Mouse (Mus musculus) forelimb bud, embryonic 11.5 days (tissue): Measurements from ENCODE around the gene Eif4e2.

Source experiments
- DNase-seq: peaks from one replicate; pipeline ENCODE4 v3.0.0-alpha.2; 2012; ENCODE audit warnings: low read depth, low spot score

The Eif4e2 gene

GRCm38 (mm10) chr1:87213735-87214704, at the start of gene Eif4e2:
TSS of gene Eif4e2 (plus strand) at chr1:87213914.
- DNase-seq, result peak; percentile 93

DNA sequence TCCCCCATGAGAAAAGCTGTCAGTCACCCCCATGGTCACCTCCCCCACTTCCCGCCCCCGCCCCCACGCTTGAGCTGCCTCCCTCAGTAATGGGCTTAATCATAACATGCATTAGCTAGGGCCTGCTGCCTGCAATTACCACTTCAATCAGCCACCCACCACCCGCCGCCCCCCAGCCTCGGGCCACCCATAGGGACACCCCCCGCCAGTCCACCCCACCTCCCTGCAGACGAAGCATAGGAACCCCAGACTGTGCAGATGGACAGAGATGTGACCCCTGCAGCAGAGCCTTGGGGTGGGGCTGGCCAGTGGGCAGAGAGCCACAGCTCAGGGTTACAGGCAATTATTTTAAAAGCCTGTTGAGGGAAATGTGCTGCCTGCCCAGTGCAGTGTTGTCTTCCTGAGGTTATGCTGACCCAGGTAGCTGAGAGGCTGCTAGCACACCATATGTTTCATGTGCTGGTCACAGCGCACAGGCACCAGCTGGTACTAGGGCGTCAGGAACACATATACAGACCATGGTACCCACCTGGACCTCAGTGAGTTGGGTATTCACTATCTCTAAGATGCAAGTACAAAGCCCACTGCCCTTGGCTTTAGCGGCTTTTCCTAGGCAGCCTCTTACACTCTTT, 49.4 kb upstream of the Eif4e2 start:
- no peak for DNase-seq

DNA sequence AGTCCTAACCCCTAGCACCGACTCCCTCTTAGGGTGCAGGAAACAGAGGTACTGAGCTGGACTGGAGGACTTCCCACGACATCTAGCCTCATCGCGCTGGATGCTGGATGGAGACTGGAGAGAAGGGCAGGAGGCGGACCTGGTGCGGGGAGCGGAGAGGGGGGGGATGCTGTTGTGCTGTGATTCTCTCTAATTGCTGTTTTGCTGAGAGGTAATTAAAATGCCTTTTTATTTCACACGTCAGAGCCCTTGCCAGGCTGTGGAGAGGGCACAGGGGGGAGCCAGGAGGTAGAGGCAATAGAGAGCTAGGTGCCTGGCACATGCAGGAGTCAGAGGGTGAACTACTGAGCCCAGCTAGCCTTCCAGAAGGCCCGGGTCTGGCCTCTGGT, 48.9 kb upstream of the Eif4e2 start:
- DNase-seq, result no peak

GRCm38 (mm10) chr1:87170458-87170857, 43.3 kb upstream of the Eif4e2 start:
- DNase-seq, result no peak

DNA sequence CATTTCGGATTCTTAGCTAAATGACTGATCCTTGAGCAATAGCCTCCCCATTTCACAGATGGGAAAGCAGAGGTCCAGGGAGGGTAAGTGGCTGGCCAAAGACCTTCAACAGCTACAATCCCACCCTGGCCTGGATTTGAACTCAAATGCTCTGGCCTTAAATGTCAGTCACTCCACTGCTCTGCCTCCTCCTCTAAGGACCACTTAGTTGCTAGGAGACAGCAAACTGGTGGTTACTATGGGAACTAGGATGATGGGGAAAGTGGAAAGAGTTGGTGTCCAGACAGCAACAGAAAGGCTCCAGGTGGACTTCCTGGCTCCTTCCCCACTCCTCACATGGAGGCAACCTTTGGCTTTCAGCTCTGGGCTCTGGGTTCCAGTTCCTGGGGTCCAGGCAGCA, 42.4 kb upstream of the Eif4e2 start:
- DNase-seq, result no peak

GRCm38 (mm10) chr1:87172316-87172715, 41.4 kb upstream of the Eif4e2 start:
- DNase-seq, result no peak

GRCm38 (mm10) chr1:87174006-87174955, 39.4 kb upstream of the Eif4e2 start:
- peak; percentile 80 for DNase-seq

GRCm38 (mm10) chr1:87175852-87176292, 37.8 kb upstream of the Eif4e2 start:
- DNase-seq, result peak; percentile 57

- no peak for DNase-seq
These were observed 32.8 kb upstream of the Eif4e2 start for GRCm38 (mm10) chr1:87180896-87181295.

DNA sequence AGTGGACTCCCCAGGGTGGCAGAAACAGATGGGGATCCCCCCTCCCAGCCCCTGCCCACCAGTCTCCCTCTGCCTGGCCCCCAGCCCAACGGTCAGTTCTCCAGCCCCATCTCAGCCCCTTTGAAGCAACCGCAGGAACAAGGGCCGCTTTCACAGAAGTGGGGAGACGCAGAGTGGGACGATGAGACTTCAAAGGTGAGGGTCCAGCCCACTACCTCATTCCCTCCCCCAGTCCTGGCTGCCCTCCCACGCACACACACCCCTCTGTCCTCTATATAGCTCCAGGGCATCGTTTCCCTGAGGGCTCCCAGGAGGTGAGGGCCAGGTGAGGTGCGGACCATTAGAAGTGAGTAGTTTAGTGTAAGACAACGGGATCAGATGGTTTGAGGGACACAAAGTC, 30.7 kb upstream of the Eif4e2 start, which contains the start of gene Prss56:
Gene Prss56, plus strand, starts transcription at position 301 of the 400 bp plus-strand sequence.
- no peak for DNase-seq

DNA sequence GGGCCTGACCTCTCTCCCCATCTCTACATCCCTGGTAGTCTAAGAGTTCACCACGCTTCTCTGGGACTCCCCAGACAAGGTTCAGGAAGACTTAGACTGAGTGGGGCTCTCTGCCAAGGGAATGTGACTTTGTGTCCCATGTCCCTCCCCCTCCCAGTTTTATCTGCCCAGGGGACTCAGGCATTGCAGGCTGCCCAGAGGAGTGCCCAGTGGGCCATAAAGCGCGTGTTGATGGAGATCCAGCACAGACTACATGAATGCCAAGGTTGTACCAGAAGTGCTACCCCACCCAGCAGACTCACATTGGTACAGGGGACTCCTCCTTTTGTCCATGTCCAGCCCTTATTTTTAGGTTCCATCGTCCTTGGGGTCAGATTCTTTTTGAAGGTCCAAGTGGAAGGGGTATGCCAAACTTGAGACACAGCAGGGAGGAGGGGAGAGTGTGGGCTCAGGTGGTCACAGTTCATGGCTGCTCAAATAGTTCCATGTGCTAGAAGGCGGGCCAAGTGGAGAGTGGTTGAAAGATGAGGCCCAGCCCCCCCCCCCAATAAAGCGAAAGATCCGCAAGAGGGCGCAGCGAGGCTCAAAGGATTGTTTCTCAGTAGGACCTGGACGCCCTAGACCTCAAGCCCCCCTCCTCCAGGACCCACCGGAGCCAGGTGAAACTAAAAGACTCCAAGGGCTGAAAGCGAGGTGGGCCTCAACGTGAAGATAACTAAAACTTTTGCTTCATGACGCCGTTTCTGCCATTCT, 29.5 kb upstream of the Eif4e2 start:
- no peak for DNase-seq

DNA sequence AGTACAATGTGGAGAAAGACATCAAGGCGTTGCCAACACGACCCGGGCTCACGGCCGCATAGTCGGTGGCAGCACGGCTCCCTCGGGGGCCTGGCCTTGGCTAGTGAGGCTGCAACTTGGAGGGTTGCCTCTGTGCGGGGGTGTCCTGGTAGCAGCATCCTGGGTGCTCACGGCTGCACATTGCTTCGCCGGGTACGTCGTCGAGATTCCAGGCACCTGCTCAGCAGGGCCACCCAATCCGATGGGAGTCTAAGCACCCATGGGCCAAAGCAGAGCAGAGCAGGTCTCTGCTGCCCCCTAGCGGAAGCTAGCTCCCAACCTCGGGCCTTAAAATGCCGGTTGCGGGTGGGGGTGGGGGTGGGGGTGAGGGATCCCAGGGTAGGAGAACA, 29.0 kb upstream of the Eif4e2 start:
- DNase-seq, result peak; percentile 53

DNA sequence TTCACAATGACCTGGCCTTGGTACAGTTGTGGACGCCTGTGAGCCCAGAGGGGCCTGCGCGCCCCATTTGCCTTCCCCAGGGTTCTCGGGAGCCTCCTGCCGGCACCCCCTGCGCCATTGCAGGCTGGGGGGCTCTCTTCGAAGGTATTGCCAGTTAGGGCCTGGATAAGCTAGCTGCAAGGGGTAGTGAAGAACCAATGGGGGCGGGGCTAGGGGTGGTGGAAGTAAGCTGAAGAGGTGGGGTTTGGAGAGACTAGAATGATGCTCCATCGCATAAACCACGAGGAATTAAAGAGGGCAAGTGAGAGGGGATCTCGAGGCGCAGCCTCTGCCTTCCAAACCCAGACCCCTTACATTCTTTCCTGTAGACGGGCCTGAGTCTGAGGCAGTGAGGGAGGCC, 28.2 kb upstream of the Eif4e2 start:
- DNase-seq, result no peak

GRCm38 (mm10) chr1:87186261-87187036, 27.3 kb upstream of the Eif4e2 start:
- no peak for DNase-seq

GRCm38 (mm10) chr1:87187037-87187355, 26.7 kb upstream of the Eif4e2 start:
- DNase-seq, result peak; percentile 84

- no peak for DNase-seq
These were observed 23.3 kb upstream of the Eif4e2 start, which contains the start of gene Chrnd for GRCm38 (mm10) chr1:87190429-87190828. TSS of gene Chrnd (plus strand) at chr1:87190607.

DNA sequence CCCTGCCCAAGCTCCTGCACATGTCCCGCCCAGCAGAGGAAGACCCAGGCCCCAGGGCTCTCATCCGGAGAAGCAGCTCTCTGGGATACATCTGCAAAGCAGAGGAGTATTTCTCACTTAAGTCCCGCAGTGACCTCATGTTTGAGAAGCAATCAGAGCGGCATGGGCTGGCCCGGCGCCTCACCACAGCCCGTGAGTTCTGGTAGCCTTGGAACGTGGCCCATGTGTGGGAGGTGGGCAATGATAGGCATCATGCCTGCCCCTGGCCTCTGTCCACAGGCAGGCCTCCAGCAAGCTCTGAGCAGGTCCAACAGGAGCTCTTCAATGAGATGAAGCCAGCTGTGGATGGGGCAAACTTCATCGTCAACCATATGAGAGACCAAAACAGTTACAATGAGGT, 16.4 kb upstream of the Eif4e2 start:
- DNase-seq, result no peak

DNA sequence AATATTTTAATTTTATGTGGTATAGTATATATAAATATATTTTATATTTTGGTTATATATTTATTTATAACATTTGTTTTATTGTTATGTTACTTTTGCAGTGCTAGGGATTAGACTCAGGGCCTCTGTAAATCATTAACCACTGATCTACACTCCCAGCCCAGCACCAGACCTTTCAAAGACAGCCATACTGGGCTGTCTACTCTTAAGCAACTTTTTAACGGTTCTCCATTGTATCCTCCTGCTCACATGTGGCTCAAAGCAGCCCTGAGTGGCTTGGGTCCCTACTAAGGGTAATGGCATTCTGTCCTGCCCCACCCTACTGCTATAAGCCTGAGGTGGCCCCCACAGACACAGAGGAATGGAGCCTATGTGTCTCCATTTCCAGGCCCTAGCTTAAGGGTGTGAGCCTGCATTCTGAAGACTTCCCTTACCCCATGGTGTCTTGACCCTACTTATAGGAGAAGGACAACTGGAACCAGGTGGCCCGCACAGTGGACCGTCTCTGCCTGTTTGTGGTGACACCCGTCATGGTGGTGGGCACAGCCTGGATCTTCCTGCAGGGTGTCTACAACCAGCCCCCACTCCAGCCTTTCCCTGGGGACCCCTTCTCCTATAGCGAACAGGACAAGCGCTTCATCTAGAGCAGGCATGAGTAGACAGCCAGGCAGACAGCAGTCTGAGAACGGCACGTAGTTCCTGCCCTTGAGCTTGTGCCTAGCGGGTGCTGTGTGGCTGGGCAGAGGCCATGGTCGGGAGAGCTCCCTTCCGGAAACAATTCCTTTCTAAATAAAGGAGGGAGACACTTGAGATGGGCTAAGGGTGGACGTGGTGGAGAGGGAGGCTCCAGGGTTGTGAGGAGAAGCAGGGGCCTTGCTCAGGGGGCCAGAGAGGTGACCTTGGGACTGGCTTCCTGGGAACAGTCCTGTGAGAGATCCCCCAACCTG, 15.3 kb upstream of the Eif4e2 start:
- no peak for DNase-seq

DNA sequence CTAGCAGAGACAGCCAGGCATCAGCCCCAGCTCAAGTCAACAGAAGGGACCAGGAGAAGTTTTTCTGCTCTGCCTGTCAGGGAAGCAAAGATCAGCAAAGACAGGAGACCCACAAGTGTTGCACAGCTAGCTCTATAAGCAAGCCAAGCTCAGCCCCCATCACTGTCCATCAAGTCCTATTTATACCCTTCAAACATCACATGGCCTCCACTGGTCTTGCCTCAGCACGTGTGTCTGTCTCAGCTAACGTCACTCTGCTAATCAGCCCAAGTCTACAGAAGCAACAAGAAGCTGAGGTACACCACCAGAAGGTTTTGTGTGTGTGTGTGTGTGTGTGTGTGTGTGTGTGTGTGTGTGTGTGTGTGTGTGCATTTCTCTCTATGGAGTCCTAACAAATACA, 12.9 kb upstream of the Eif4e2 start:
- DNase-seq, result no peak
